Mouse (Mus musculus) thymus, postnatal 25 days (tissue): ENCODE measurements around the gene Nf1.
A peak's percentile ranks its signal among the peaks of the same experiment; 100 is the strongest.

Source experiments
- DNase-seq: peaks from one replicate; pipeline ENCODE4 v3.0.0; 2022

Nf1 gene

GRCm38 (mm10) chr11:79483392-79483791 lies 143.9 kb downstream of the Nf1 start:
- no peak for DNase-seq

GRCm38 (mm10) chr11:79483876-79484528 lies 144.5 kb downstream of the Nf1 start:
- no peak for DNase-seq

DNA sequence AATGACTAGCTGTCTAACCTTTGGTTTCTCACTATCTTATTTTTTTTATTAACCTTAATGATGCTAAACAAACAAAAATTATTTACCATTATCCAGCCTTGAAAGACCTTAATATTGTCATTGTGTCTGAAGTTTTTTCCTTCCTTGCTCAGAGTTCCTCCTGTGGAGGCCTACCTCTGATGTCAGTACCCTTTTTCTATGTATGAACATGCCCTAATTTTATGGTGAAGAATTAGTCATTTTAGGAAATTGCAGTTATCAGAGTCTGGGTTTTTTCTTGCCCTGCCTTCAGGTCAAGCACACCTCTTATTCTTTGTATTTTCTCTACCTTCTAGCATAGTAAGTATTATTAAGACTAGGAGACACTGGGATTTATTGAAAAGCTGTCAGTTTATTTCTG lies 145.2 kb downstream of the Nf1 start:
- DNase-seq, result no peak

- no peak for DNase-seq
Observed at GRCm38 (mm10) chr11:79494976-79495800, 155.7 kb downstream of the Nf1 start.

- DNase-seq, result no peak
Observed at GRCm38 (mm10) chr11:79502917-79503316, 163.4 kb downstream of the Nf1 start.

GRCm38 (mm10) chr11:79503845-79504244 lies 164.4 kb downstream of the Nf1 start, which contains the start of gene Omg:
TSS of gene Omg (minus strand) at chr11:79504084.
- DNase-seq, result no peak

GRCm38 (mm10) chr11:79504506-79504905 lies 165.0 kb downstream of the Nf1 start:
- DNase-seq, result no peak

GRCm38 (mm10) chr11:79511970-79512369 lies 172.5 kb downstream of the Nf1 start:
- no peak for DNase-seq

- DNase-seq, result no peak
Observed at GRCm38 (mm10) chr11:79515331-79515730, 175.8 kb downstream of the Nf1 start.

- no peak for DNase-seq
Observed at GRCm38 (mm10) chr11:79515798-79516197, 176.3 kb downstream of the Nf1 start.

DNA sequence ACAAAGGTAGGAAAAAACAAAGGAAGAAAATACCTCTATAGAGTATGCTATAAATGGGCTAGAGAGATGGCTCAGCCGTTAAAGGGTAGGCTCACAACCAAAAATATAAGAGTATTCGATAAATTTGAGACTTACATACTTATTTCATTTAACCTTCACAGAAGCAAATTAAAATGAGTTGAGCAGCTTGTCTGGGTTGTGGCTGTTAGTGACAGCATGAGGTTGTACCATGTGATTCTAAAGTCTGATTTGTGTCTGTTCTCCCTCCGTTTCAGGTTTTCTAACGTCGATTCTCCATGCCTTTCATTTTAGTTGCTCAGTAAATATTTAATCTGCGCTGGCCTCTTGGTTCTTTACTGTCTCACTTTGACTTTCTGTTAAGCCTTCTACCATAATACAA lies 179.8 kb downstream of the Nf1 start:
- DNase-seq, result no peak

DNA sequence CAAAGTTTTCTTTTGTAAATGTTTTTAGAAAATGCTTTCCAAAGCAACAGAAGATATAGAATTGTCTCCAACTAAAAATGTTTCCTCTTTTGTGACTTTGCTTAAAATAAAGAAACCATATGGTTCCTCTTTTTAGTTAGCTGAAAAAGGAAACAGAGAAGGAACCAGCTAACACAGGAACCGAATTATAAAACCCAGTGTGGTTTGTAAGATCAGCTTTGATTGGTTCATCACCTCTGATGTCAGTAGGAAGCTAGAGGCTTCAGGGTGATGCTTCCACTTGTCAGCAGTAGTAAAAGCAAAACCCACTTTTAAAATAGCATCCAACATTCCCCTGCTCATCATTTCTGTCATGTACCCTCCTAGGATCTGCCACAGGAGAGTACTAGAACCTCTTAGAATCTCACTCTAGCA lies 180.4 kb downstream of the Nf1 start:
- no peak for DNase-seq

- DNase-seq, result no peak
Observed at GRCm38 (mm10) chr11:79520772-79521171, 181.3 kb downstream of the Nf1 start.

GRCm38 (mm10) chr11:79521930-79522329 lies 182.4 kb downstream of the Nf1 start:
- no peak for DNase-seq

- DNase-seq, result no peak
Observed at GRCm38 (mm10) chr11:79522944-79523343, 183.5 kb downstream of the Nf1 start.

- DNase-seq, result peak; percentile 69
Observed at GRCm38 (mm10) chr11:79523560-79524309, 184.2 kb downstream of the Nf1 start, which contains the start of gene Evi2b. TSS of gene Evi2b (minus strand) at chr11:79523762.

DNA sequence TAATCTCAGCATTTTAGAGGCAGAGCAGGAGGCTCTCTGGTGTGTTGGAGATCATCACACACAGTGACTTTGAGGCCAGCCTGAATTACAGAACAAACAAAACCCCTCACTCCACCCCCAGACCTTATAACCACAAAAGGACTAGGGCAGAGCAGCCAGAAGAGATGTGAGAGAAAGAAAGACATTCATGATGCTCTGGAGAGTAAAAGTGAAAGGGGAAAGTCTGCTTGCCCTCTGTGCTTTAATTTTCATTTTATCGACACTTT lies 184.8 kb downstream of the Nf1 start:
- DNase-seq, result no peak

DNA sequence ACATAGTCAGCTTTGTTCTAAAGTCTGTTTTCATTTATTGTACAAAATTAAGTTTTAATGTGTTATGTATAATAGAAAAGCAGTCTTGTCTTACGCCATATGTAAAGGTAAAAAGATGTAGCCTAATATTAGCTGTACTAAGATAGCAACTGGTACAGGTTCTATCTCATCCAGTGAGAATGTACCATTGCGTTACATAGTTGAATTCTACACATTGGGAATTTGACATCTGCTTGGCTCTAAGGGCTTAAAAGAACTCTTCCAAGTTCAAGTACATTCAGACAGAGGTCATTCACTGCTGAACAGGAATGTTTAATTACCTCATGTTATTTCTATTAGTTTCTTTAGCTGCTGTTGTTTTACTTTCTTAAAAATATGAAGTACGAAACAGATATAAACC lies 187.1 kb downstream of the Nf1 start:
- no peak for DNase-seq

DNA sequence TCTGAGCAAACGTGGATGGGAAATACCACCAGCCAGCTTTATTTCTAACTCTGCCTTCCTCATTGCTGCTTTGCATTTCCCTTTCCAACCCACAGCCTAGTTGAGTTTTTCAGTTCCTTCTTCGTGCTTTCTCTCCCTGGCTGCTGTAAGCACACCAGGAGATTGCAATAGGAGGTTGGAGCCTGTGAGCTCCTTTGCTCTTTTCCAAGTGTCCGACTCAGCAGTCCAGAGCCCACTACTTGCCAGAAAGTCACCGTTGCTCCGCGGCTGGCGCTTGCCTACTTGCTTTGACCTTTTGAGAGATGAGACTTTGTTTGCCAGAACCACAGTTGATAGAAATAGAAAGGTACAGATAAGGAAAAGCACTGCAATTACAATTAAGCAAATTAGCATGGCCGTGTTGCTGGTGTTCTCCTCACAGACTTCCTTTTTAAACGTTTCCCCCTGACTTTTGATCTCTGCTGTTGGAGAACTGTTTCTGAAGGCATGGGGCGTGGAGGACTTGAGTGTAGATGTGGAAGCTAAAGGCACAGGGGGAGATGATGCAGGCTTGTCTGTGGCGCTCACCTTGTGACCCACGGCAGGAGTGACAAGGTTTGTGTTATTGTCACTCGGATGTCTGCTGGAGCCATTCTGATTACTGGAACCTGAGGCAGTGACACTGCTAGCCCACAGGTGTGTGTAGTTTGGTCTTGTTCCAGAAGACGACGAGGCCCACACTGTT lies 187.7 kb downstream of the Nf1 start:
- peak; percentile 35 for DNase-seq

- peak; percentile 36 for DNase-seq
Observed at GRCm38 (mm10) chr11:79527739-79528384, 188.4 kb downstream of the Nf1 start.

GRCm38 (mm10) chr11:79528601-79529000 lies 189.1 kb downstream of the Nf1 start:
- DNase-seq, result no peak

DNA sequence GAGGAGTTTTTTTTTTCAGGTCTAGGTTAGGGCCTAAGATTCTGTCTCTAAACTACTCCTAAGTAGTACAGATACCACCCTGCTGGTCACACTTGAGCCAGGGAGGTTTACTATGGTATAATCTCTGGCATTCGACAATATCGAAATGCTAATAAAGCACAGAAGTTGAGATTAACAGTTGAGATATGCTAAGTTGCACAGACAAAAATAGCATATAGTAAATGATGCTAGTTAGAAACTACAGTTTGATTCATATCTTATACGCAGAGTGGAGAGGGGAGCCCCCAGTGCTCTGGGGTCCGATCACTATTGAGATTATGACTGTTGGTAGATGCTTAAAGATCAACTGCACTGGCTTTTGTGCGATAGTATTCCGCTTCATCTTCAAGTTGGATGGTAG lies 189.7 kb downstream of the Nf1 start:
- no peak for DNase-seq

GRCm38 (mm10) chr11:79529736-79530135 lies 190.2 kb downstream of the Nf1 start:
- DNase-seq, result no peak
